Mouse (Mus musculus) induced T-regulatory cell, adult 2 months (primary cell): Measurements from ENCODE around the gene Capn12.

Source experiments
- DNase-seq: peaks from one replicate; pipeline ENCODE4 v3.0.0-alpha.2; 2012; ENCODE audit warnings: low read depth

Gene Capn12

GRCm38 (mm10) chr7:28919815-28920214 is 38.6 kb downstream of the Capn12 start:
- DNase-seq, result no peak

- DNase-seq, result no peak
These were observed 40.0 kb downstream of the Capn12 start for GRCm38 (mm10) chr7:28921178-28921577.

- no peak for DNase-seq
These were observed 40.7 kb downstream of the Capn12 start for GRCm38 (mm10) chr7:28921722-28922465.

GRCm38 (mm10) chr7:28922606-28923005 is 41.4 kb downstream of the Capn12 start:
- no peak for DNase-seq

DNA sequence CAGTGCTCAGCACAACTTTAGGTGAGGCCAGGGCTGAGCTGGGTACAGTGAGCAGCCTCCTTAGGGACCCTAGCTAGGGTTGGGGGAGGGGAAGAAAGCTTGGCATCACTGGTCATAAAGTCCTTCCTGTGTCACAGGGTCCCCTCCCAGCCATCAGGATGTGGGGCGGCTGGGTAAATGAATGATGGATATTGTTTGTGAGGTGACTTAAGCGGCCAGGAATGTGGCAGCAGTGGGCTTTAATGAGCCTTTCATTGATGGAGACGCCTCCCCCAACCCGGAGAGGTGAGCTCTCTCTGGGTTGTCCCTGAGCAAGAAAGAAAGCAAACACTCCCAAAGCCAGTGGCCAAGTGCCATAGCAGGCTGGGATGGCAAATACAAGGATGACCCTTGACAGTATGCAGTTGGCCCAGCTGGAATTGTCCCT is 42.7 kb downstream of the Capn12 start:
- no peak for DNase-seq

DNA sequence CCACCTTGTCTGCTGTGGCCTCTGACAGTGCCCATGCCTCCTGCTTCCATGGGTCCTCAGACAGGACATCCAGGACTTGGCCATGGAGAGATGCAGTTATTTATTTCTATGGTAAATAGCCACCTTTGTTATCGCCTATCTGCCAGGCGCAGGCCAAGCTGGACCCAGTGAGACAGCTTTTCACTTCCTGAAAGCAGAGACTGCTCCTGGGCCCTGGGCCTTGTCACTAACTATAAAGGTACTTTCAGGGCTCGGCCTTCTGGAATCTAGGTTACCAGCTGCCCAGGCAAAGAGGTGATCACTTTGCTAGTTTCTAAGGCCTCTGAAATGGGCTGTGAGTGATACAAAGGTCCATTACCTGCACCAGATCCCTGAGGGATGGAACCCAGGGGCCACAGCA is 43.6 kb downstream of the Capn12 start:
- no peak for DNase-seq

DNA sequence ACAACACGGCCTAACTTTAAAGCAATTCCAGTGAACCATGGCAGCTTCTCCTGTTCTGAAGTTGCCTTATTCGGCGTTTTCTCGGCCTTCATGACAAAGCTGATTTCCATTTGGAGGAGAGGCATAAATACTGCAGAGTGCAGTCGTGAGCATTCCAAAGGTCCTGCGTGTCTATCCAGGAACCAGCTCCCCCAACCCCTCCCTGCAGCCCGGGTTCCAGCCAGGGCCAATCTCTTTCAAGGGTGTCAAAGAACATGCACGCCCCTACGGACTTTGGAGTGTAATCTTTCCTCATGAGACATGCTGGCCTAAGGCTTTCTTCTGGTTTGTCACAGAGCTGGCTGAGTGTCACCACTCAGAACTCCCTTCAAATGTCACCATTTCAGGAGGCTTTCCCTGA is 44.1 kb downstream of the Capn12 start:
- no peak for DNase-seq

DNA sequence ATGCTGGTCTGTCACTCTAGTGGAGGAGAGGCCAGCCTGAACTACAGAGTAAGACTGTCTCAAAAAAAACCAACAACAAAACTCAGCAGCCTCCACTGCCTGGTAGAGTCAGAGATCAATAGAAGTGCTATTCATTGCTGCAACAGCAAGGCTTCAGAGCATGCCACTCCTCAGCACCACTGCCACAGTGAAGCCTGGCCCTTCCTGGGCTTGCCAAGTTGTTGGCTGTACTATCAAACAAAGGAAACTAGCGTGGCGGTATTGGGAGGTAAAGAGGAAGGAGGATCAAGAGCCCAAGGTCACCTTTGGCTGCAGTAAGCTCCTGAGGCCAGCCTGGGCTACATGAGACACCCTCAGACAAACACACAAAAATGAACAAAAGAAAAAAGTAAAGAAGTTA is 45.0 kb downstream of the Capn12 start:
- DNase-seq, result no peak

DNA sequence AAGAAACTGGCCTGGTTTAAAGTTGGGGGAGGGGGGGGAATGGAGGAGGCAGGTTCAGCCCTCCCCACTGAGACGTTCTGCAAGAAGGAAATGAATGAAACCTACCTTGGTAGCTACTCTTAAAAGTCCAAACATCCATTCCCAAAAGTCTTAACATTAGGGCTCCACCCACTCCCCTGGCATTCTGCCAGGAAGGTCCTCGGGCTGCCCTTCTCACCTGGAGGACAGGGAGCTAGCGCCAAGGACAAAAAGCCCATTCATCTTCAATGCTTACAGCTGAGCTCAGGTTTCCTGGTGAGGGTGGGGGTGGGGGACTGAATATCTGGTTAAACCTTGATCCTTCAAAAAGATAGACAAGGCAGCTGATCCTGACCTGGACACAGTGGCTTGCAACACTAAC is 48.2 kb downstream of the Capn12 start:
- DNase-seq, result no peak

DNA sequence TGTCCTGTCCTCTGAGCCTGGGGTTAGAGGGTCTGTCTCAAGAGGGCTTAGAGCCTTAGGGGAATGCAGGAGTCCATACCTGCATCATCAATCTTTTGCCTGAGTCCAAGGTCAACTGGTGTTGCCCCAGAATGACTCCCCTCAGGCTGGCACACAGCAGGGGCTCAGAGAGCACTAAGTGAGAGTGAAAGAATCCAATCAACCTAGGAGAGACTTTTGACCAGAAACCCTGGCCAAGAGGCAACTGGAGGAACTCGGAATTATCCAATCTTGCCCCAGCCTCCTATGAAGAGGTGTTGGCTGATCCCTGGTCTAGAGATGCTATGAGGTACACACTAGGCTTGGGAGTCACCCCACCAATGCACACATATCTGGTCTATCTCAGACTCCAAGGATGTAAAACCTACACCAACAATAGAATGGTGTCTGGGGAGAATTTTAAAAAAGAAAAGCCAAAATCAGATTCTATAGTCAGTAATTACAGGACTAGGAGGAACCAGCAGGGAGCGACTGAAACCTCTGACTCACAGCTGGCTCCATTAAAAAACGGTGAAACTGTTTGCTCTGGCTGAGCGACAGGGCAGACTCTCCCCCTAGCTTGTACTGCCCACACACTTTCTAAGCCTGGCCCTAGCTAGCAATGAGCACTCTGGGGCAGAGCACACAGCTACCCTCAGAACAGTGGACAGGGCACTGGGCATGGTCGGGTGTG is 49.3 kb downstream of the Capn12 start:
- no peak for DNase-seq

DNA sequence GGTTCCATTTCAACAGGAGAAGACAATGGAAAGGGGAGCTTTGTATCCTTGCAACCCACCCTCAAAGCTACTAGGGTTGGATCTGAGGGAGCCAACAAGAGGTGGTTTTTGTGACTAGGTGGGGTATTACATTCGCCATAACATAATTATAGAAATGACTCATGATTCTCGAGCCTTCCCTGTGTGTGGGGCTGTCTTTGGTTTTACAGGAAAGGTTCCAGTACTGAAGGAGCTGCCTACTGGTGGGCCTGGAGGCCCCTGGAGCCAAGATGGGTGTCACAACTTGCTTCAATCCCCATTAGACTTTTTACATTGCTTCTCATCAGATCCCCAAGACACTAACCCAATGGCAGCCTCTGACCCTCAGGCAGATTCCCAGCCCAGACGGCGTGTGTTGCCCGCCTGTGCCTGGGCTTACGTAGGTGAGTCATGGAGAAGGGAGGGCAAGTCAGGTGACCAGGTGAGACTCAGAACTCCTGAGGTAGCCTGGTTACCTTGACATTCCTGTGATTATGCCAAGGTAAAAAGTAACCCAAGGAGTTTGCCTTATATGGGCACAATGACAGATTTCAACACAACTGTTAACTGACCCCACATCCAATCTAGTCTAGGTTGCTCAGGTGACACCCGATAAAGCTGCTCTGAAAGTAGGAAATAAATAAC is 49.9 kb downstream of the Capn12 start:
- no peak for DNase-seq

GRCm38 (mm10) chr7:28931695-28932039 is 50.4 kb downstream of the Capn12 start:
- DNase-seq, result no peak

GRCm38 (mm10) chr7:28932421-28933041 is 51.3 kb downstream of the Capn12 start:
- peak; percentile 37 for DNase-seq

DNA sequence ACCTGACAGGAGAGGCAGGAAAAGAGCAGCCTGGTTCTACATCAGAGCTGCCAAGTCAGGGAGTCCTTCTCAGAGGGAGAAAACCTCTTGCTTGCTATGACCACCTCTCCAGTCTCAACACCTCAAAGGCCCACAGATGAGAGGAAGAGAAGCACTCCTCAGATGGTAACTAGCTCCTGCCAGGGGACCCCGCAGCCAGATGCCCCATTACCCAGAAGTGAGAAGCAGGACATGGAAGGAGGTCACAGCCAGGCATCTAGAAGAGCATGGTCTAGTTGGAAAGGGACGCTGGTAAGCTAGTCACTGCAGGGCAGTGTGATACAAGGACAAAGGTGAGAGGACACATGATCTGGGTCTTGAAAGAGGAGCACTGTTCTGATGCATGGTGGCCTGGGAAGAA is 52.6 kb downstream of the Capn12 start:
- DNase-seq, result no peak

DNA sequence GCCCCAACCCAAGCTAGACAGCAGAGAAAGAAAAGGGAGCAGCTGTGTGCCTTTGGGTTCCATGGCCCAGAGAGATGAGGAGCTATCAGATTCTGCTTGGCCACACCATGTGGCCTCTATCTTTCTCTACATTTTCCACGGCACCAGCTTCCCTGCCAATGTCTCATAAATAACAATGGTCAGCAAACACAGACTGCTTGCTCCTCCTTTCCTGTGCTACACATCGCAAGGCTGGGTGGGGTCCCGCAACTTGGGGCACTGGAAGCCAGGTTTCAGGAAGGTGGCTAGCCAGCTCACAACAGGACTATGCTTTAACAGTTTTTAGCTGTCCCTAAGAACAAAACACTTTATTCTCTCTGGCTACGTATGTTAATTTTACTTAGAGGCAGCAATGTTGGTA is 55.6 kb downstream of the Capn12 start:
- DNase-seq, result no peak

DNA sequence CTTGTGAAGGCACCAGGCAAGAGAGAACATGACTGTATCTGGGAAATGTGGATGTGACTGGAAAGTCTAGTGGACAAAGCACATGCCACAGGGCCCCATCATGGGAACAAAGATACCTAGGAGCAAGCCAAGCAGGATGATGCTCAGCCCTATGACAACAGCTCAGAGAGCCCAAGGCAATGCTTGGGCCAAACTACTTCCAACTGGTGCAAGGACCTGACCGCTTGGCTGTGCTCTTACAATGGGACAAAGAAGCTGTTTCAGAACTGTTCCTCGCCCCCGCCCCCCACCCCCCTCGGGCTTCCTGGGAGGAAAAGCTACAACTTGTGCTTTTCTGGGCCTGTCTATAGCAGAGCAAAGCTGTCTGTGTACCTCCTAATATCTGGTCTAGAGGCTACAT is 57.4 kb downstream of the Capn12 start:
- DNase-seq, result no peak

GRCm38 (mm10) chr7:28939418-28940183 is 58.4 kb downstream of the Capn12 start:
- DNase-seq, result no peak

DNA sequence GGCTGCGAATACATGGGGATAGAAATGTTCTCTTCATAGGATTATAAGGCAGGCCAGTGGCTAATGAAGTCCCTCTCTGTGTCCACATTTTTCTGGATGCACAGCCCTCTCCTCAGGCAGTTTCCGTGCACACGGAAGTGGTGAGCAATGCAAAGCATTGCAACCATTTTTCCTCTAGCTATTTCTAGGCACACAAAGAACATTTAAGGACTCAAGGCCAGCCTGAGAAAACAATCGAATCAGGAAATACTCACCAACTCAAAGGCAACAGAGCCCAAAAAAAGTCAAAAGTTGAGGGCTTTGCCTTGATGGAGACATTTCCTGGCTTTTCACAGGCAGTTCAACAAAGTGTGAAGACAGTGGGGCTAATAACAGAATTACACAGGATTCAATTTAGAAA is 59.9 kb downstream of the Capn12 start:
- DNase-seq, result no peak

DNA sequence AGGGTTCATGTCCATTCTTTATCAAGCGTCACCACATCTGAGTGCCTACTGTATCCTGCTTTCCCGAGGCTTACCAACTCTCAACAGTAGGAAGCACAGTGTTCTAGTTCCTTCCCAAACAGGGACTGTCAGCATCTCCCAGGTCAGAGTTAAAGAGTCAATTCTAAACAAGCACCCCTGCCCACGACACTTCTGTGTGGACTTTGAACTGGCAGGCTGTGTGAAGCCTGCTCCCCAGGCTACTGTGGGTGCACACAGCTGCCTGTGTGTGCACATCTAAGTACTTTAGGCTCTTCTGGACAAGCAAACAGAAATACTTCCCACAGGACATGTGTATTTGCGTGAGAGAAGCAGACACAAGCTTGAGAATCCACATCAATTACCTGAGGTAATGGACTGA is 60.3 kb downstream of the Capn12 start:
- DNase-seq, result no peak
